Mouse (Mus musculus) embryonic facial prominence, embryonic 13.5 days (tissue): ENCODE results near the gene Plcg2. TPM values are rescaled to one million over a fixed set of nuclear protein-coding genes. Genes with fewer than 3 reads are reported as not detected.

Experiments used
- ATAC-seq: fragments of 200-750 bp; cut with Nextera tagmentation; 2 replicates; pipeline ENCODE4 v1.8.0; 2017; ENCODE audit warnings: low read depth; ENCODE audit not compliant: insufficient number of reproducible peaks, insufficient read depth, low FRiP score, low TSS enrichment
- H3K27ac ChIP-seq: fragments of 300-500 bp; sonication (generic); 2 replicates; pipeline ENCODE4 v1.5.1; 2015; ENCODE audit warnings: moderate library complexity, mild to moderate bottlenecking, inconsistent platforms
- H3K27me3 ChIP-seq: fragments of 300-500 bp; sonication (generic); 2 replicates; pipeline ENCODE4 v1.6.1; 2015; ENCODE audit warnings: mild to moderate bottlenecking, inconsistent platforms
- H3K36me3 ChIP-seq: fragments of 300-500 bp; sonication (generic); 2 replicates; pipeline ENCODE4 v1.6.1; 2015; ENCODE audit warnings: mild to moderate bottlenecking, inconsistent platforms
- H3K4me1 ChIP-seq: fragments of 300-500 bp; sonication (generic); 2 replicates; pipeline ENCODE4 v1.6.1; 2015; ENCODE audit warnings: inconsistent platforms
- H3K4me2 ChIP-seq: fragments of 300-500 bp; sonication (generic); 2 replicates; pipeline ENCODE4 v1.6.1; 2015; ENCODE audit warnings: moderate library complexity, mild to moderate bottlenecking, inconsistent platforms
- H3K4me3 ChIP-seq: fragments of 300-500 bp; sonication (generic); 2 replicates; pipeline ENCODE4 v1.5.1; 2015; ENCODE audit warnings: mild to moderate bottlenecking, inconsistent platforms
- H3K9ac ChIP-seq: fragments of 300-500 bp; sonication (generic); 2 replicates; pipeline ENCODE4 v1.6.1; 2015; ENCODE audit warnings: mild to moderate bottlenecking, inconsistent platforms
- H3K9me3 ChIP-seq: fragments of 300-500 bp; sonication (generic); 2 replicates; pipeline ENCODE4 v1.6.1; 2016; ENCODE audit warnings: inconsistent platforms
- WGBS: fragments of 180-500 bp; shearing (Covaris S2); methylation state at CpG from one replicate; pipeline ENCODE4 v1.1.7; 2015; ENCODE audit warnings: mixed read lengths; 5-methylcytosine and 5-hydroxymethylcytosine counted together
- polyA plus RNA-seq: library from polyadenylated mRNA; unstranded; fragments of >200 nt; fragmentation: Nextera tagmentation; extraction: Ambion mirVana; gene quantifications from 2 replicates; pipeline ENCODE4 v1.2.1, GENCODE M21; 2015

Gene Plcg2
- polyA plus RNA-seq, 1 experiment from 2014 or later, result 2.4 TPM

DNA sequence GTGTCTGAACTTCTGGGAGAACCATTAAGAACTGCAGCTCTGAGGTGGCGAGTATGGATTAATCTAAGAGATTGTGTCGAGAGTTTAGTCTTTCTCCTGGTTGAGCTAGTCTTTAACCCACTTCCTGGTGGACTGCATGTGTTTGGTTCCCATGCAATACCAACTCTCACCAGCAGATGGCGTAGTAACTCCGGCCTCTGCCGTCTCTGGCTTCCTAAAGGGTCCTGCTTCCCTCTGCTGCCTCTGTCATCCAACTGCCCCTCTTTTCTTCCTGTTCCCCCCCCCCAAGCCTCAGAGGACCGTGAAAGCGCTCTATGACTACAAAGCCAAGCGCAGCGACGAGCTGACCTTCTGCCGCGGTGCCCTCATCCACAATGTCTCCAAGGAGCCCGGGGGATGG is 102.7 kb downstream of the Plcg2 start:
- no peak overlapping the region for H3K9ac ChIP-seq
- H3K27me3 ChIP-seq, result no peaks in the 10 kb centered on the region
- H3K9me3 ChIP-seq, result no peaks in the 10 kb centered on the region
- WGBS, result 75% methylated on average over 13 of the region's 13 CpGs
- no peak overlapping the region for H3K27ac ChIP-seq
- H3K4me1 ChIP-seq, result no peaks in the 10 kb centered on the region
- no peak overlapping the region for H3K4me3 ChIP-seq
- H3K36me3 ChIP-seq, result no peaks in the 10 kb centered on the region
- no peak overlapping the region for H3K4me2 ChIP-seq
- no peak for ATAC-seq

DNA sequence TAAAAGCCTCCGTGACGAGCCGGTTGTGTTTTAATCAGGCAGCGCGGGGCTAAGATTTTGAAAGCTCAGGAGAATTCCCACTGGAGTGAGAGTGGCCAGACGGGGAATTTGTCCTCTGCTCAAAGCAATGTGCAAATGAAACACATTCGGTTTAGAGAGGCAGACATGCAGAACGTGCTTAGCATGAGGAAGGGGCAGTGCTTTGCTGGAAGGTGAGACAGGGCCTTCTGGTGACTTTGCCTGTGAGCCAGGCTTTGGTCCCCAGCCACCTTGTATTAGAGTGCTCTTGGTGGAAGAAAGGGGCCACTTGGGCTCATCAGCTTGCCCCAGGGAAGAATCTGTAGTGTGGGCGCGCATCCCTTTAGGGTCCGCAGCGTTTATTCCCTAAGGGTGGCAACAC is 106.0 kb downstream of the Plcg2 start:
- Histone ChIP-seq H3K4me2 (no peak overlapping the region), H3K27me3 (no peaks in the 10 kb centered on the region), H3K27ac (no peak overlapping the region), H3K4me3 (no peak overlapping the region), H3K36me3 (no peaks in the 10 kb centered on the region), H3K9ac (no peak overlapping the region), H3K4me1 (no peaks in the 10 kb centered on the region), H3K9me3 (no peaks in the 10 kb centered on the region)
- ATAC-seq, result no peak
- 81% methylated on average over 12 of the region's 12 CpGs for WGBS

DNA sequence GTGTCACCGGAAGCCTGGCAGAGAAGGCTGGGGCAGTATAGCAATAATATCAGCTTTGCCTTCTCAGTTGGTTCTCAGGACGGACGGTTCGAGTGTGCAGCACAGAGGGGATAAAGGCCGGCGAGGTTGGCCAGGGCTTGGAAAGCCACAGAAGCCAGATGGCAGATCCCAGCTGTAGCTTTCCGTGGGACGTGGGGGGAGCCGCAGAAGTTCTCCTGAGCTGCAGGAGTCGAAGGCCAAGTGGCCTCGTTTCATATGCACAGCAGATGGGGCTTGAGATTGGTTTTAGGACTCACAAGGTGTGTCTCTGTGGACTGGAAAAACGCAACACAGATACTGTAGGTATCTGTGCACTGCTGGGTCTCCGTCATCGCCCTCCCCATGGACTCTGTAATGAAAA is 106.6 kb downstream of the Plcg2 start:
- Histone ChIP-seq H3K4me1 (no peaks in the 10 kb centered on the region), H3K9me3 (no peaks in the 10 kb centered on the region), H3K27me3 (no peaks in the 10 kb centered on the region), H3K9ac (no peak overlapping the region), H3K27ac (no peak overlapping the region), H3K36me3 (no peaks in the 10 kb centered on the region), H3K4me2 (no peak overlapping the region), H3K4me3 (no peak overlapping the region)
- ATAC-seq, result no peak
- WGBS, result 90% methylated on average over 14 of the region's 14 CpGs

DNA sequence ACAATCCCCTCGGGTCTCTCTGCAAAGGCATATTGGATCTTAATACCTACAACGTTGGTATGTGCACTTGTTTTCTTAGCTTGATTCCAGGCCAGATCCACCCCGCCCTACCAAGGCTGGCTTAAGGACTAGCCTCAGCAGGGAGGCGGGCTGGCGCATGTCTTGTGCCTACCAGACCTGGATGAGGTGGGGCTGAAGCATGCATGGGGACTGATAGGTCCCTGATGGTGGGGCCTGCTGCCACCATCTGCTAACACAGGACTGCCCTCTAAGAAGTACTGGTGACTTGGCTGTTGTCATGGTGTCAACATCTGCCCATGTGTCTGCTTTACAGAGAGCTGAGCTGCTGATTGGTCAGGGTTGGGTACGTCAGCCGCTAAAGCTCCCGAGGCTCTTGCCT is 107.1 kb downstream of the Plcg2 start:
- Histone ChIP-seq H3K4me1 (no peaks in the 10 kb centered on the region), H3K9me3 (no peaks in the 10 kb centered on the region), H3K4me2 (no peak overlapping the region), H3K9ac (no peak overlapping the region), H3K27ac (no peak overlapping the region), H3K4me3 (no peak overlapping the region), H3K27me3 (no peaks in the 10 kb centered on the region), H3K36me3 (no peaks in the 10 kb centered on the region)
- ATAC-seq, result no peak
- WGBS, result 87% methylated on average over 8 of the region's 8 CpGs

DNA sequence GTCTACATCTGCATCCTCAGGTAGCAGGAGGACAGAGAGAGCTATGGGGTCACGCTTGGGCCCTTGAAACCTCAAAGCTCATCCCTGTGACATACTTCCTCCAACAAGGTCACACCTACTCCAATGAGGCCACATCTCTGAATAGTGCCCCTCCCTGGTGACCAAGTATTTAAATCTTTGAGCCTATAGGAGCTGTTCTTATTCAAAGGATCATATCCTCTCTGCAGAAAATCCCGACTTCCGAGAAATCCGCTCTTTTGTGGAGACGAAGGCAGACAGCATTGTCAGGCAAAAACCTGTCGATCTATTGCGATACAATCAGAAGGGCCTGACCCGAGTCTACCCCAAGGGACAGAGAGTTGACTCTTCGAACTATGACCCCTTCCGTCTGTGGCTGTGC is 112.4 kb downstream of the Plcg2 start:
- WGBS, result 91% methylated on average over 10 of the region's 10 CpGs
- no peak overlapping the region for H3K9ac ChIP-seq
- no peaks in the 10 kb centered on the region for H3K36me3 ChIP-seq
- no peak overlapping the region for H3K4me2 ChIP-seq
- no peak overlapping the region for H3K27ac ChIP-seq
- H3K4me3 ChIP-seq, result no peak overlapping the region
- ATAC-seq, result no peak
- H3K9me3 ChIP-seq, result no peaks in the 10 kb centered on the region
- H3K4me1 ChIP-seq, result no peaks in the 10 kb centered on the region
- no peaks in the 10 kb centered on the region for H3K27me3 ChIP-seq

DNA sequence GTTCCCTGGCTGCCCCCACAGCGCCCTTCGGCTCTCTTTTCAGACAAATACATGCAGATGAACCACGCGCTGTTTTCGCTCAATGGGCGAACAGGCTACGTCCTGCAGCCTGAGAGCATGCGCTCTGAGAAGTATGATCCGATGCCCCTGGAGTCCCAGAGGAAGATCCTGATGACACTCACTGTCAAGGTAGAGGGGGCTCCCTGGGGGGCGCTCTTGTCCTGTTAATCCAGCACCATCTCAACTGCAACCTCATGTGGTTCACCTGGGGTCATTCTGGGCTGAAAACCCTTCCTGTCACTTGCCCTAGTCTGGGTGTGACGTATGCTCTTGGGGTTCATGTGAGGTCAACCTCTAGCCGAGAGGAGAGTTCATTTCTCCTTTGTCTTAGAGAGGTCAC is 114.8 kb downstream of the Plcg2 start:
- no peaks in the 10 kb centered on the region for H3K4me1 ChIP-seq
- H3K4me3 ChIP-seq, result no peak overlapping the region
- H3K9ac ChIP-seq, result no peak overlapping the region
- H3K9me3 ChIP-seq, result no peaks in the 10 kb centered on the region; the same call in 1 of the 2 replicates
- no peaks in the 10 kb centered on the region for H3K36me3 ChIP-seq
- H3K4me2 ChIP-seq, result no peak overlapping the region
- H3K27me3 ChIP-seq, result no peaks in the 10 kb centered on the region
- 84% methylated on average over 12 of the region's 12 CpGs for WGBS
- no peak overlapping the region for H3K27ac ChIP-seq
- no peak for ATAC-seq

DNA sequence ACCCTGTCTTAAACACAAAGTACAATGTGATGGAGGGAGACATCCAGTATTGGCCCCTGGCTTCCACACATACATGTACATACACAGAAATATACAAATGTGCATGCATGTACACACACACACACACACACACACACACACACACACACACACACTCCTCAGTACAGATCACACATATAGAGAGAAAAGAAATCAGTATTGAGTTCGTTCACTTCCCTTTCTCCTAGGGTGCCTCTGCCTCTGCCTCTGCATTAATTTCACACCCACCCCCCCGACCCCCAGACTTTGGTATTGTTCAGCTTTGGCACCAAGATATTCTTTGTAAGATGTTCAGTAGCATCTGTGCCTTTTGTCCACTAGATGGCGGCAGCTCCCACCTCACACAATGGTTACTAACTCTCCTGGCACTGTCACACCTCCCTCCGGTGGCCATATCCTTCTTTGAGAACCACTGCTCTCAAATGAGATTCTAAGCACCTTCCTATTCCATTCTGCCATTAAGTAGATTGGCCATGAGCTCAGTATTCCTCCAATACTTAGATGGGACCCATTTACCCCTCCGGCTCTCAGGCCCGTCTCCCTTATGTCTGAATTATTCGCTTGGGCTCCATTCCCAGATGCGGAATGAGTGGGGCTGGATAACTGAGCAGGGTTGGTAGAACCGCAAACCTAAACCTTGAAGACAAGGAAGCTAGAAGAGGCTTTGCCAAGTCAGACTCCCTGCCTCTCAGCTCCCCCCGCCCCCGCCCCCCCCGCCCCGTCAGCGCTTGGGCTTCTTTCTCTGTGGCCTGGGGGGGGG is 128.1 kb downstream of the Plcg2 start:
- peak; percentile 32; the same call in 1 of the 2 replicates for ATAC-seq
- Histone ChIP-seq H3K27me3 (no peaks in the 10 kb centered on the region), H3K4me1 (no peaks in the 10 kb centered on the region), H3K9me3 (no peaks in the 10 kb centered on the region; the same call in 1 of the 2 replicates), H3K27ac (no peak overlapping the region), H3K9ac (no peak overlapping the region), H3K4me2 (no peak overlapping the region), H3K4me3 (no peak overlapping the region), H3K36me3 (no peaks in the 10 kb centered on the region)
- WGBS, result 68% methylated on average over 14 of the region's 14 CpGs

DNA sequence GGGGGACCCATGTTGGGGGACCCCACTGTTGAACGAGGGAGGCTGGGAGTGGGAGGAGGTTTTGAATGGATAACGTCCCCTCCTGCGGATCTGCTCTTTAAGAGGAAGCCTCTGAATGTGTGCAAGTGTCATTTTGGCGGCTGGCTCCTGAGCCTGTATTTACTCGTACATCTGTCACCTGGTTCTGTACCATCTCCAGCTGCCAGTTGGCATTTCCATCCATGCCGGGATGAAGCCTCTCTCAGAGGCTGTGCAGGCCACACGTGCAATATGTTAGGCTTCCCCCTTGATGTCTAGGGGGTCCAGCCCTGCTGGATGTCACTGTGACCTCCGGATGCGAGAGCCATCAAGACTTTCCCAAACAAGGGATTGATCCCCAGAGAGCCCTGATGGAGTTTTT is 129.0 kb downstream of the Plcg2 start:
- ATAC-seq, result no peak
- Histone ChIP-seq H3K27ac (no peak overlapping the region), H3K4me2 (no peak overlapping the region), H3K27me3 (no peaks in the 10 kb centered on the region), H3K36me3 (no peaks in the 10 kb centered on the region), H3K9me3 (no peaks in the 10 kb centered on the region), H3K4me1 (no peaks in the 10 kb centered on the region), H3K9ac (no peak overlapping the region), H3K4me3 (no peak overlapping the region)
- WGBS, result 78% methylated on average over 9 of the region's 9 CpGs

DNA sequence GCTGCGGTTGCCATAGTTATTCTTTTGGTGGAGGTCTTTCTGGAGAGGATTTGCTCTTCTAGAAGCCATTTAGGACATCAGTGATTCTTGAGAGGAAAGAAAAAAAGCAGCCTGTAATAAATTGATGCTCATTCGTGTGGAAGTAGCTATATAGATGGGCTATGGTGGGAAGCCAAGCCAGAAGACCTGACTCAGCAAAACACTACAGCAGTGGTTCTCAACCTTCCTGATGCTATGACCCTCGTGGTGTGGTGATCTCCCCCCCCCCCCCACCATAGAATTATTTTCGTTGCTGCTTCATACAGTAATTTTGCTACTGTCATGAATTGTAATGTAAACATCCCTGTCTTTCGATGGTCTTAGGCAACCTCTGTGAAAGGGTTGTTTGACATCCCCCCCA is 134.4 kb downstream of the Plcg2 start:
- Histone ChIP-seq H3K9me3 (no peaks in the 10 kb centered on the region), H3K27ac (no peak overlapping the region), H3K4me2 (no peak overlapping the region), H3K36me3 (no peaks in the 10 kb centered on the region), H3K4me3 (no peak overlapping the region), H3K9ac (no peak overlapping the region), H3K4me1 (no peaks in the 10 kb centered on the region), H3K27me3 (no peaks in the 10 kb centered on the region)
- ATAC-seq, result no peak
- WGBS, result 80% methylated on average over 5 of the region's 5 CpGs

DNA sequence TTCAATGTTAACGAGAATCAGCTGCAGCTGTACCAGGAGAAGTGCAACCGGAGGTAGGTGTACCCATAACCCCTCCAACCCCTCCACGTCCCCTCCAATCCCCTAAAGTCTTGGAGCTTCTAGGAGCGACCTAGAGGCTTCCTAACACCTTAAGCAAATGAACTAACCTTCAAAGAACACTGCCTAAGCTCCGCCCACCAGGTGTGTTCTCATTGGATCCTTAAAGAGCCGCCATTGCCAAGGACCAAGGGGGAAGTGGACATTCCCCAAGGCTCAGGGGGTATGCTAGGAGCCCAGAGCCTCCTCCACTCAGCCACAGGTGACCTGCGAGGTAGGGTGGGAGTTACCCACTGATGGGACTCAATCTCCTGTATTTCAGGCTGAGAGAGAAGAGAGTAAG is 136.3 kb downstream of the Plcg2 start:
- H3K27me3 ChIP-seq, result no peaks in the 10 kb centered on the region
- WGBS, result 75% methylated on average over 7 of the region's 7 CpGs
- H3K27ac ChIP-seq, result no peak overlapping the region
- H3K36me3 ChIP-seq, result no peaks in the 10 kb centered on the region
- H3K4me3 ChIP-seq, result no peak overlapping the region
- no peak overlapping the region for H3K4me2 ChIP-seq
- no peaks in the 10 kb centered on the region for H3K9me3 ChIP-seq
- no peak for ATAC-seq
- no peak overlapping the region for H3K9ac ChIP-seq
- no peaks in the 10 kb centered on the region for H3K4me1 ChIP-seq

DNA sequence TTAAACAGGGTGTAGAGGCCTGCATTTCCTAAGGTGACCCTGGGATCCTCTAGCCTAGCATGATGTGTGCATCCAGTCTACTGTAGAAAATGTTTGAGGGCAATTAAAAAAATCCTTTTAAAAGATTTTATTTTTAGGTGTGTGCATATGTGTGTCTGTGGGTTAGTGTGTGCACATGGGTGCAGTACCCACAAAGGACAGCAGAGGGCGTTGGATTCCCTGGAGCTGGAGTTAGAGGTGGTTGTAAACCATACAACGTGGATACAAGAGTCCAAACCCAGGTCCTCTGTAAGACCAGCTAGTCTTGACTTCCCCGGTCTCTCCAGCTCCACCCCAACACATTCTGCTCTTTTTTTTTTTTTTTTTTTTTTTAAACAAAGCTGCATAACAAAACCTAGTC is 139.4 kb downstream of the Plcg2 start:
- ATAC-seq, result no peak
- no peaks in the 10 kb centered on the region for H3K9me3 ChIP-seq
- H3K36me3 ChIP-seq, result no peaks in the 10 kb centered on the region
- no peaks in the 10 kb centered on the region for H3K27me3 ChIP-seq
- no peak overlapping the region for H3K27ac ChIP-seq
- no peak overlapping the region for H3K4me3 ChIP-seq
- WGBS, result 66% methylated on average over 3 of the region's 3 CpGs
- H3K4me2 ChIP-seq, result no peak overlapping the region
- no peak overlapping the region for H3K9ac ChIP-seq
- no peaks in the 10 kb centered on the region for H3K4me1 ChIP-seq

DNA sequence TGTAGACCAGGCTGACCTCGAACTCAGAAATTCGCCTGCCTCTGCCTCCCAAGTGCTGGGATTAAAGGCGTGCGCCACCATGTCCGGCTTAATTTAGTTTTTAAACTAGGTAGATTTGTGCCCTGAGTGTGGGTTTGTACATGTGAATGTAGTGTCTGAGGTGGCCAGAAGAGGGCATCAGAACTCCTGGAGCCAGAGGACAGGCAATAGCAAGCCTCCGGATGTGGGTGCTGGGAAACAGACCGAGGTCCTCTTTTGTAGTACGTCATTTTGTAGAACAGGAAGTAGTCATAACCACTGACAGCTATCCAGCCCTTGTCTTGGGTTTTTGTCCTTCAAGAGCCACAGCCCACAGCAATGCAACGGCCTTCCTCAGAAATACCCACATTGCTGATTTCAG is 141.5 kb downstream of the Plcg2 start:
- H3K4me3 ChIP-seq, result no peak overlapping the region
- H3K4me1 ChIP-seq, result no peaks in the 10 kb centered on the region
- H3K9ac ChIP-seq, result no peak overlapping the region
- 93% methylated on average over 9 of the region's 9 CpGs for WGBS
- no peak overlapping the region for H3K4me2 ChIP-seq
- no peaks in the 10 kb centered on the region for H3K9me3 ChIP-seq
- no peaks in the 10 kb centered on the region for H3K36me3 ChIP-seq
- no peak overlapping the region for H3K27ac ChIP-seq
- no peaks in the 10 kb centered on the region for H3K27me3 ChIP-seq
- no peak for ATAC-seq
